Mouse (Mus musculus) ES-E14 (cell line): ENCODE results near the gene Shmt1. TPM values are rescaled to one million over a fixed set of nuclear protein-coding genes. Genes with fewer than 3 reads are reported as not detected.

Experiments
- DNase-seq: peaks from one replicate; pipeline ENCODE4 v3.0.0-alpha.2; 2013; ENCODE audit warnings: low read depth, low spot score
- H3K27ac ChIP-seq: 2 replicates; pipeline ENCODE4 v1.5.1; 2012; ENCODE audit warnings: low read depth, mild to moderate bottlenecking, low read length, moderate library complexity, mixed read lengths; ENCODE audit not compliant: poor library complexity, insufficient read depth, severe bottlenecking
- H3K36me3 ChIP-seq: 2 replicates; pipeline ENCODE4 v1.6.1; 2012; ENCODE audit warnings: mild to moderate bottlenecking, low read length, moderate library complexity, mixed read lengths; ENCODE audit not compliant: control insufficient read depth, poor library complexity, insufficient read depth, severe bottlenecking
- H3K4me1 ChIP-seq, 2 experiments: fragments of 150-350 bp in 1 of 2; sonication (generic) in 1 of 2; 2 replicates each; pipeline ENCODE4 v1.6.1; 2012; ENCODE audit warnings: low read length in 2 of 2, mild to moderate bottlenecking in 1 of 2, mixed read lengths in 1 of 2; ENCODE audit not compliant: control insufficient read depth in 2 of 2, insufficient read depth in 2 of 2, poor library complexity in 1 of 2
- H3K4me3 ChIP-seq, 2 experiments: fragments of 150-350 bp in 1 of 2; sonication (generic) in 1 of 2; 2 replicates each; pipeline ENCODE4 v1.5.1; 2012; ENCODE audit warnings: low read length in 2 of 2, low read depth in 1 of 2, mild to moderate bottlenecking in 1 of 2, mixed read lengths in 1 of 2; ENCODE audit not compliant: insufficient read depth in 1 of 2, poor library complexity in 1 of 2, severe bottlenecking in 1 of 2
- H3K9ac ChIP-seq: 2 replicates; pipeline ENCODE4 v1.6.1; 2012; ENCODE audit warnings: low read depth, mild to moderate bottlenecking, low read length, mixed read lengths; ENCODE audit not compliant: poor library complexity, insufficient read depth, severe bottlenecking
- H3K9me3 ChIP-seq: fragments of 150-350 bp; sonication (generic); 2 replicates; pipeline ENCODE4 v1.6.1; 2012; ENCODE audit warnings: low read depth, mild to moderate bottlenecking, low read length; ENCODE audit not compliant: control insufficient read depth, insufficient read depth
- CHD2 ChIP-seq: IDR thresholded peaks from 2 replicates; pipeline ENCODE4 v1.6.1; 2014; ENCODE audit warnings: mild to moderate bottlenecking, low read depth, low read length, inconsistent platforms
- HCFC1 ChIP-seq: IDR thresholded peaks from 2 replicates; pipeline ENCODE4 v1.6.1; 2012; ENCODE audit warnings: low read length, inconsistent platforms, borderline replicate concordance; ENCODE audit not compliant: insufficient read depth
- MAFK ChIP-seq: IDR thresholded peaks from 2 replicates; pipeline ENCODE4 v1.6.1; 2014; ENCODE audit warnings: mild to moderate bottlenecking, low read depth, low read length, inconsistent platforms; ENCODE audit not compliant: insufficient read depth
- ZC3H11A ChIP-seq: IDR thresholded peaks from 2 replicates; pipeline ENCODE4 v1.6.1; 2012; ENCODE audit warnings: low read depth, mild to moderate bottlenecking, inconsistent platforms, low read length, borderline replicate concordance
- ZNF384 ChIP-seq: IDR thresholded peaks from 2 replicates; pipeline ENCODE4 v1.6.1; 2012; ENCODE audit warnings: low read depth, low read length, inconsistent platforms
- in situ Hi-C, 2 experiments: fragments of 600-800 bp; cut with MboI; formaldehyde crosslinking; loops; one replicate each; pipeline ENCODE4 v1.15.1; 2025; ENCODE audit warnings: low sequenced_read_pairs in 2 of 2, inconsistent platforms in 1 of 2; ENCODE audit not compliant: unreplicated experiment in 2 of 2
- total RNA-seq: library from RNA; depleted of rRNA; stranded (reverse); fragments of 300-350 nt; gene quantifications from 2 replicates; pipeline ENCODE4 v1.2.3, GENCODE M21; 2012

The Shmt1 gene
- total RNA-seq, 1 experiment = 115 TPM

DNA sequence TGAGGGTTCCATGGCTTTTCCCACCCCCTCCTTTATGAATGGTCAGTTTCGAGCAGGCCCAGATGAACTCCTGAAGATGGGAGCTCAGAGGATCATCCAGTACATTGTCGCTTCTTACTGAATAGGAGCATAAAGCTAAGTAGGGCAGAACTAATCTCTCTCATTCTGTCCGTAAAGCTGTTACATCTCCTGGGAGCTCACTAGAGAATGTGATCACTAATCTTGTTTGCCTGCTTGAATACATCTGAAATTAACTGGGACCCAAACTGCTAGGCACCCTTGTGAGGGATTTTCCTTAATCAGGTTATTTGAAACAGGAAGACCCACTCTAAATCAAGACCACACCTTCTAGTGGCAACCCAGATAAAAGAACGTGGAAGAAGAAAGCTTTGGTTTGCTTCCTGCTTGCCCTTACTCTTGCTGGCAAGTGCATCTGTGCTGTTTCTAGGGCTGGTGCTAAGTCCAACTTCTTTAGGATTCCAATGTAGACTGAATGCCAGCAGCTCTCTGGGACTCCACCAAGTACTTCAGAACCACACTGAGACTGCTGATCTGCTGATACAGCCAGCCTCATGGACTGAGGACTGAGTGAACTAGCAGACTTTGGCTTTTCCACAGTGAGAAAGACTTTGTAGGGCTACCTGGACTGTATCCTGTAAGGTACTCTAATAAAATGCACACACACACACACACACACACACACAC lies 15.9 kb upstream of the Shmt1 start:
- no peak for DNase-seq
- no peak for TF ChIP-seq MAFK
- TF ChIP-seq CHD2 = no peak
- no peak for TF ChIP-seq ZC3H11A
- no peak for TF ChIP-seq HCFC1
- TF ChIP-seq ZNF384 = no peak
- Histone ChIP-seq H3K9me3 (no peaks in the 10 kb centered on the region), H3K9ac (no peak overlapping the region), H3K27ac (no peak overlapping the region), H3K4me1 (peaks cover 0 to 2% of the 10 kb centered on the region in 2 experiments; a peak in 1 of 4 replicates), H3K4me3 (no peak overlapping the region), H3K36me3 (no peaks in the 10 kb centered on the region; the same call in 1 of the 2 replicates)
- in situ Hi-C loops = no loop called here

DNA sequence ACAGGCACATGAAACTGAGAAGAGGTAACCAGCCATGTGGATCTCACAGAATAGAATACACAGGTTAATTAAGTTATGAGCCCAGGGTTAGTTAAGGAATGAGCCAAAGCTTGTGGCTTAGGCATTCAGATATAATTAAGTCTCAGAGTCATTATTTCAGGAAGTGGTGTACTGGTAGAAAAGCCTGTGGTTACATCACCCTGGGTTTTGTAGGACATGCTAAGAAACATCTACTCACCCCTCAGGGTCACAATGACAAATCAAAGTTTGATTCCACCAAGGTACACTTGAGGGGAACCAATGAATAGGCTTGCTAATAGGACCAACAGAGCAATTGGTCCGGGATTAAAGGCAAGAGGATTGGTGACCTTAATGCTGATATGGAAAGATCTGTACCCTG lies 15.2 kb upstream of the Shmt1 start:
- no peaks in the 10 kb centered on the region for H3K36me3 ChIP-seq
- peaks cover 0 to 2% of the 10 kb centered on the region in 2 experiments; a peak in 1 of 4 replicates for H3K4me1 ChIP-seq
- in situ Hi-C loops = no loop called here
- TF ChIP-seq ZC3H11A (no peak), HCFC1 (no peak), CHD2 (no peak), ZNF384 (no peak), MAFK (no peak)
- no peak for DNase-seq
- H3K9ac ChIP-seq = no peak overlapping the region
- no peak overlapping the region for H3K27ac ChIP-seq
- no peak overlapping the region for H3K4me3 ChIP-seq
- H3K9me3 ChIP-seq = no peaks in the 10 kb centered on the region

DNA sequence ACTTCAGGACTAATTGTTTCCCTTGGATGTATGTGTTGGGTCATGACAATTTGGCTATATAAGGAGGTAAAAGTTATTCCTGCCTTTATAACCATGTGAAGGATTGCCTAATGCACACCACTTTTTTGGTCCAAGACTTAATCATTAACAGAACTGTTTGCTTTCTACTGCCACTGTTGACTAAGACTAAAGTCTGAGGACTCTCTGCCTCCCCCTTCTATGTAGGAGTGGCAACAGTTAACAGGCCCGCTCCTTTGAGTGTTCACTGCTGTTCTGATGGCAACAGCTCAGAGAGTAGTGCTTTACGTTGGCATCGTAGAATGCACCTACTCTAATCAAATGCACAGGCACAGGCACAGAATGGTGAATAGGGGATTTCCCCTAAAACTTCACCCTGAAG lies 13.7 kb upstream of the Shmt1 start:
- no peak for DNase-seq
- in situ Hi-C loops = no loop called here
- no peak overlapping the region for H3K27ac ChIP-seq
- no peaks in the 10 kb centered on the region for H3K36me3 ChIP-seq
- no peak for TF ChIP-seq ZNF384
- no peak for TF ChIP-seq CHD2
- TF ChIP-seq ZC3H11A = no peak
- no peak for TF ChIP-seq HCFC1
- no peak for TF ChIP-seq MAFK
- no peak overlapping the region for H3K9ac ChIP-seq
- no peak overlapping the region for H3K4me3 ChIP-seq
- H3K9me3 ChIP-seq = no peaks in the 10 kb centered on the region
- H3K4me1 ChIP-seq = no peaks in the 10 kb centered on the region

DNA sequence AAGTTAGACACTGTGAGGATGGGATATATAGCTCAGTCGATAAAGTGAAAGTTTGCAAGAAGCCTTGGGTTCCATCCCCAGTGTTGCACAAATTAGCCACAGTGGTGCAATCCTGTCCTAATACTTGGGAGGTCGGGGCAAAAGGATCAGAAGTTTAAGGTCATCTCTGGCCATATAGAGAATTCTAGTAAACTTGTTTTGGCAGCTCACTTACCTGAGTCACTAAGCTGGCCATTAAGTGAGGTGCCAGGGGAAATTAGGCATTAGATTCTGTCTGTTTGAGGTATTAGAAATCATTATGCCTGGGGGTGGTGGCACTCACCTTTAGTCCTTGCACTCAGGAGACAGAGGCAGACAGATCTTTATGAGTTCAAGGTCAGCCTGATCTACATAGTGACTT lies 12.3 kb upstream of the Shmt1 start:
- Histone ChIP-seq H3K9ac (no peak overlapping the region), H3K9me3 (no peaks in the 10 kb centered on the region), H3K4me1 (no peaks in the 10 kb centered on the region), H3K4me3 (no peak overlapping the region), H3K36me3 (no peaks in the 10 kb centered on the region), H3K27ac (no peak overlapping the region)
- TF ChIP-seq ZC3H11A (no peak), HCFC1 (no peak), ZNF384 (no peak), MAFK (no peak)
- in situ Hi-C loops = no loop called here
- no peak for DNase-seq

DNA sequence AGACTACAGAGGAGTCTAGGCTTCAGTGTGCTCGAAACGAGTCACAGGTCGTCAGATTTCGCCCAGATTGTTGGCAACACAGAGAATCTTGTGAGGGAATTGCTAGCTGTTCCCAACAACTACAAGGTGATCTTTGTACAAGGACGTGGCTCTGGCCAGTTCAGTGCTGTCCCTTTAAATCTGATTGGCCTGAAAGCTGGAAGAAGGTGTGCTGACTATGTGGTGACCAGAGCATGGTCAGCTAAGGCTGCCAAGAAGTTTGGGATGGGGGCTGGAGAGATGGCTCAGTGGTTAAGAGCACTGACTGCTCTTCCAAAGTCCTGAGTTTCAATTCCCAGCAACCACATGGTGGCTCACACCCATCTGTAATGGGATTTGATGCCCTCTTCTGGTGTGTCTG lies 4.9 kb upstream of the Shmt1 start:
- no peaks in the 10 kb centered on the region for H3K36me3 ChIP-seq
- H3K9ac ChIP-seq = no peak overlapping the region
- H3K4me1 ChIP-seq = no peaks in the 10 kb centered on the region
- H3K9me3 ChIP-seq = no peaks in the 10 kb centered on the region
- no peak overlapping the region for H3K27ac ChIP-seq
- H3K4me3 ChIP-seq = no peak overlapping the region
- TF ChIP-seq ZC3H11A = no peak
- no peak for TF ChIP-seq CHD2
- no peak for TF ChIP-seq MAFK
- no peak for TF ChIP-seq ZNF384
- TF ChIP-seq HCFC1 = no peak
- no peak for DNase-seq
- in situ Hi-C loops = no loop called here
